Mouse (Mus musculus) frontal cortex, postnatal 25 days (tissue): ENCODE results near the gene Steap3.

ENCODE experiments used
- DNase-seq, 2 experiments: peaks; one replicate each; pipeline ENCODE4 v3.0.0; 2022; ENCODE audit warnings: low spot score in 2 of 2

Gene Steap3

DNA sequence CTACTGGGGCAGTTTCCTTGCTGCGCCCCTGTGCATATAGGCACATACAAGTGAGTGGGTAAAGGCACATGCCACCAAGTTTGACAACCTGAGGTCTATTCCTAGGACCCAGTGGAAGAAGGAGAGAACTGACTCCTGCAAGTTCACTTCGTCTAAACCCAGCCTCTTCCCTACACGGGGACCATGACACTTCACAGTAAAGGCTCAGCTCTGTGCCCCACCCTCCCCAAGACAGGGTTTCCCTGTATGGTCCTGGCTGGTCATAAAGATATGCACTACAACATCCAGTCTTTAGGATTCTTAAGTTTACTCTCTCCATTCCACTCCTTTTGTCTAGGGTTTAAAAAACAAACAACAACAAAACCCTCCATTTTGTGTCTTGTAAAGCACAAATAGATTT is 21.9 kb downstream of the Steap3 start:
- no peak for DNase-seq

DNA sequence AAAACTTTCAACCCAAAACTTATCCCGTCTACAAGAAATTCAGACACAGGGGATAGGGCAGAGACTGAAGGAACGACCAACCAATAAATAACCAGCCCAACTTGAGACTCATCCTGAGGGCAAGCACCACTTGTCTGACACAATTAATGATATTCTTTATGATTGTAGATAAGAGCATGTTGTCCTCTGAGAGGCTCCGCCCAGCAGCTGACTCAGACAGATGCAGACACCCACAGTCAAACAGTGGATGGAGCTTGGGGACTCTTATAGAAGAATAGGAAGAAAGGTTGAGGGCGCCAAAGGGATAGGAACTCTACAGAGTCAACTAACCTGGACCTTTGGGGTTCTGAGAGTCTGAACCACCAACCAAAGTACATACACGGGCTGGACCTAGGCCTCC is 22.7 kb downstream of the Steap3 start:
- no peak for DNase-seq

DNA sequence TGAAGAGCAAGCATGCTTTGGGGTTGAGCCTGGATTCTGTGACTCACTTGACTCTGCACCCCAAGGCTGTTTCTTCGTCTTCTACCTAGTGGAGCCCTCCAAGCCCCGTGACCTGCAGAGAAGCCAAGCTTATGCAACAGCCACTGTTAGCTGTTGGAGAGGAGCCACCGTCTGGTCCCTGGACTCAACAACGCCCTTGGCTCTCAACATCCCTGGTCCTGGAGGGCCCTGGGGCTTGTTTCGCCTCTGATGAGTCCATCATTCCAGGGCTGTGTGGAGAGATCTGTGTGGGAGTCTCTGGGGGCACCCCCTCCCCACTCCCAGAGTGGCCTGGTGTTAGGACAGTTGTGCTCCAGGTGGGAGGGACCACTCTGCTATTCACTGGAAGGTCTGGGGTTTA is 24.3 kb downstream of the Steap3 start:
- DNase-seq: peak in 1 of 2 experiments; percentile 15

DNA sequence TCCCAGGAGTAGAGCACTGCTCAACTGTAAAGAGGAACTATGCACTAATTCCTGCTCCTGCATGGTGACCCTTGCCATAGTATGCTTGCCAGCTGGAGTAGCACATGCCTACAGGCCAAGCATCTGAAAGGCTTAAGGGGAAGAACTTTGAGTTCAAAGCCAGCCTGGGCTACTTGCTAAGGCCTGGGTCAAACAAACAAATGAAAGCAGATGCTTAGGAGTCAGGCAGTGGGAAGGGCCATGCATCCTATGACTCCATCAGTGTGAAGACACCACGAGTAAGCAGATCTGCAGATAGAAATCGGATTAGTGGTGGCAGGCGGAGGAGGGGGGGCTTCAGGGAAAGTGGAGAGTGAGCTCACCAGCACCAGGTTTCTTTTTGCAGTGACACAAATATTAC is 25.2 kb downstream of the Steap3 start:
- DNase-seq: no peak

DNA sequence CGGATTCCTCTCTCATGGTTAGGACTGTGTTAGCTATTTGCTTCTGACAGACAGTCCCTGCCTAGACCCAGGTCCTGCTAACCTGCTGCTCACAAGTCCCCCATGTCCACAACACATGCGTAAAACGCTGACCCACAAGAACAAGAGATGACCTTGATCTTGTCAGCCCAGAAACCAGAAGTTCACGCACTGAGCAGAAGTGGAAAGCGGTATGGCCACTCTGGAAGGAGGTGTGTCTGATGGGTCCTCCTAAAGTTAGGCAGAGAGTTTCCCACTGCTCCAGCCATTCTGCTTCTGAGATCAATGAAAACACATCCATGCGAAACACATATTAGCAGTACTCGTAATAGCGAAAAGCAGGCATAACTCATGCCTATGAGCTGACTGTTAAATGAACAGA is 25.6 kb downstream of the Steap3 start:
- DNase-seq: no peak

DNA sequence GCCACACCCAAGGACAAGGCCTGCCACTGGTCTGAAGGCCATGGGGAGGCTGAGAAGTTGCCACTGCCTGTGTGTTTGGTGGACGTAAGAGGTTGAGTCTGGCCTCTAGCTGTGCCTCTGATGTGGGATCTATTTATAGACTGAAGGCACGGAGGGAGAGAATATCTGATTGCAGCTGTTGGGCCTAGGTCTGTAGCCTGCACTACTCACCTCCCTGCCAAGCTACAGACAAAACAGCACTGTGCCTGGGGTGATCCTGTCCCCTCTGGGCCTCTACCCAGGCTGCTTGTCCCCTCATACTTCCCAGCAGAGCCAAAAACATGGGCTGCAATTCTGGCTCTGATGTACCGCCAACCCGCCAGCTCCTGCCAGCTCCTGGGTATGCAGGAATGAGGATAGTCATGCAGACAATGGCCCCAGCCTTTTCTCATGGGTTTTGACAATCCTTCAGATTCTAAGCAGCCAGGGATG is 26.8 kb downstream of the Steap3 start:
- peak; percentile 10 to 24 for DNase-seq

DNA sequence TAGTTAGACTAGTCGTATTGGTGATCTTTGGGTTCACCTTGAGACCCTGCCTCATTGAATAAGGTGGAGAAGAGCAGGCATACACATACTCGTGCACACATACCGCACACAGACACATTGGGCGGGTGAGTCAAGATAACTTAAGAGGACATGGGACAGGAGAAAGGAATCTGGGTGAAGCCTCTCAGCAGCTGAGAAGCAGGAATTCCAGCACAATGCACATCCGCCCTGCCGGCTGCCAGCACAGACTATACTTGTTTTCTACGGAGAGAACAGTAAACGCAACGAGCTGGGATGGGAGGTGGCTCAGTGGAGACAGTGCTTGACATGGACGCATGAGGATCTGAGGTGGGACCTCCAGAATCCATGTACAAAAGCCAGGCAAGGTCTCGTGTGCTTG is 27.9 kb downstream of the Steap3 start:
- DNase-seq: no peak

DNA sequence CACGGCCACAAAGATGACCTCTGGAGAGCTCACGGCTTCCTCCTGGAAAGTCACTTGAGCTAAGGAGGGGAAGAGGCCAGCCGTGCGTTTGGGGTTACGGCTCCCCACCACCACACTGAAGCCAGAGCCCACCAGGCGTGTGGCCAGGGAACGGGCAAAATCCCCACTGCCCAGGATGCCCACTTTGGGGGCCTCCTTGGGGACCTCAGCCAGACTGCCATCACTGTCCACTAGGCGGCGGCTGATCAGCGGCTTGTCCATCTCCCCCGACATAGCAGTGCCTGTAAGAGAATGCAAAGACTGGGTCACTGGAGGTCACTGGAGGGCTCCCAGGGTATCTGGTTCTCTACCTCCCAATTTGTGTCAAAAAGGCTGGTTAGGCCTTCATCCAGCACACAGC is 28.5 kb downstream of the Steap3 start:
- no peak for DNase-seq

DNA sequence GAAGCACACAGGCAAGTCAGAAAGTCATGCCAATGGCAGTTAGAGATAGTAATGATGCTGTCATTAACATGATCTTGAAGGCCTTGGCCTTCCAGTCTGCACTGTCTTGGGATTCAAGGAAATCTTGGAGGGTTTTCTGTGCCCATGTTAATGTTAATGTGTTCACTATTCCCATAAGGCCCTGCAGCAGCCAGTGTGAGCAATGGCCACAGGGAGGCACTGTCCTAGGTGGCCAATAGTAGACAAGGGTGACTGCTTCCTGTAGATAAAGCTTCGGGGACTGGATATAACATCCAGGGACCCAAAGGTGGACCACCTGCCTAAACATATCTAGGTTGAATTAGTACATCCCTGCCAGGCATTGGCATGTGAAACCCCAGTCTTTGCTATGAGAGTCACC is 35.4 kb downstream of the Steap3 start:
- no peak for DNase-seq

DNA sequence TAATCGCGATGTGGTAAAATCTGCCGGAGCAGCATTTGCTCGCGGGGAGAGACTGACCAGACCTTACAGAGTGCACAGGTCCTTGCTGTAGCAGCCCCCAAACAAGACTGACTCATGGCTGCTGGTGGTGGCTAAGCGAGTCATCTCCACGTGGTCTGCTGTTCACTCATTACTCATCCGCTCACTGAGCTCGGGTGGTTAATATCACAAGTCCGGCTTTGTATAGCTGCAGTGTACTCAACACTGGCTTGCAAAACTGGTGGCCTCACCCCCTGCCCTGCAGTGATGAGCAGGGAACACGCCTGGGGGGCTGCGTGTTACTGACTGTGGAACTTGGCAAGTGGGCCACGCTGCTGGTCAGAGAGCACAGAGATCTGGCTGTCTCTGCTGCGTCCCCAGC is 36.1 kb downstream of the Steap3 start:
- no peak for DNase-seq

DNA sequence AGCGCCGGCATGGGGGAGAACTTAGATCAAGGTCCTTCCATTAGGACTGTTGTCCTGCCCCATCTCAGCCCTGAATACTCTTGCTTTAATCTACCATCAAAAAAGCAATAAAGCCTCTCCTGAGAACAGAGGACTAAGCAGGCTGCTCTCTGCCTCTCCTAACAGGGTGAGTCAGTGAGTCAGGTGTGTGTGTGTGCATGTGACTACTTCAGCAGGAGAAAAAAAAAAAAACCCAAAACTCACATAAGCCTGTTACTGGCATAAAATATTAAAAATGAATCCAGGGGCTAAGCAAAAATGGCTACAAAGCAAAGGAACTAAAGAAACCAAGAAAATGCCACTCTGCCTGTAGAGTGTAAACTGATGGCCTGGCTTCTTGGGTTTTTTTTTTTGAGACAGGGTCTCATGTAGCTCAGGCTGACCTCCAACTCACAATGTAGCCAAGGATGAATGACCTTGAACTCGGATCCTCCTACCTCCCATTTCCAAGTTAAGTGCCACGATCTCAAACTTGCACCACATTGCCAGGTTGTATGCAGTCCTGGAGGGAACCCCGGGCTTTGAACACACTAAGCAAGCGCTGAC is 36.8 kb downstream of the Steap3 start:
- DNase-seq: no peak

DNA sequence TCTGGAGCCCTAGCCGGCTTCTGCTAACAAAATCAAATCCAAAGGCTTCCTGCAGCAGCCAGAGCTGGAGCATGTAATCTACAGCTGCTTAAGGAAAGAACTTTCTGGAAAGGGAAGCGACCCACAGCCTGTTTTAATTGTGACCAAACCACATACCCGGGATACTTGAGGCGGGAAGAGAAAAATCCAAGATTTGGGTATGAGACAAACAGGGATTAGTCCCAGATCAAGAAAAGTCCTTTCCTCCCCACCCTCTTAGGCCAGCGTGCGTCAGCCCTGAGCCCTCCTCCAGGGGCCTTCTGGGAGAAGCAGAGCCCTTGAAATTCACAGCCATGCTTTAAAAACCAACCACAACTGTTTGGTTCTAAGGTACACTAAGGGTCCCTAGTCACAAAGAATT is 40.3 kb downstream of the Steap3 start:
- no peak for DNase-seq

DNA sequence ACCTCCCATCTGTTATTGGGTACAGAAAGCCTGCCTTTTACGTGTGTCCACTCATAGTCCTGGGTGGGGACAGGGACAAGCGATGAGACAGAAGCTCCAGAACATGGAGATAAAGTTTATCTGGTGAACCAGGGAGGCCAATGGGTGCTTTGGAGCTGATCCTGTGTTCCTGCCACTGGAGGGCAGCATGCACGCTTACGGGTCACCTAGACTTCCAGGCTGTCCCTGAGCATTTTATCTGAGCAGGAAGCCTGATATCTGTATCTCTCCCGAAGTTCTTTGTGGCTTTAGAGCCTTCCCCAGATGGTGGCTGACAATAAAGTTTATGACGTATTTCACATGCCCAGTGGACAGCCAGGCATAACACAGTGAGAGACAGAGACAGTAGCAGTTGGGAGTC is 41.2 kb downstream of the Steap3 start:
- DNase-seq: peak in 1 of 2 experiments; percentile 25

DNA sequence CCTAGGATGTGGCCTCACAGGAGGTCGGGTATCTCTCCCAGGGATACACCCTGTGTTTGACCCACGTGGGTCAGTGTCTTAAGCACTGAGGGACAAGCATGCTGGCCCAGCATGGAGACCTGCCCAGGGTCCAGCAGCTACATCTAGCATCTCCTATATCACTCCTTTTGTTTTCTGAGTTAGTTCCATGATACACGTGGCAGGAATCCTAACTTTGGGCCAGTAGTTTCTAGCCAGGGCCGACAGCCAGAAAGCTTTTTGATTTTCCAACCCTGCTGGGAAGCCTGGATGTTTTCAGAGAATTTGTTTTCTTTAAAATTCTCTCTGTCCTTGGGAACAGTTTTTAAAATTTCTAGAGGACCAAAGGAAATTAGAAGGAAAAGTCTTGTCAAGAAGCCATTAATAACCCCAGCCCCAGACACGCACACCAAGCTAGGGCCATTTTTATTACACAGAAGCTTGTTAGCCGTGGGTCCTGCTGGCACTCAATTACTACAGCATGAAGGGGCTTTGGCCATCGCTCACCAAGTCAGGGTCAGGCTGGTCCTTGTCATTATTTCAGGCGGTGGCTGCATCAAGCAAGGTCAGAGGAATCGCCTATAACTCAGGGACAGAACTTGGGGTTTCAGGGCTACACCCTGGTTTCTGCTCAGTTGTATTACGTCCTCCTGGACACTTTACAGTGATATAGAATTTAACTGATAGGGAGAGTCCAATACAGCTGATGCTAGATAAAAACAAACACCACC is 42.6 kb downstream of the Steap3 start:
- DNase-seq: no peak

DNA sequence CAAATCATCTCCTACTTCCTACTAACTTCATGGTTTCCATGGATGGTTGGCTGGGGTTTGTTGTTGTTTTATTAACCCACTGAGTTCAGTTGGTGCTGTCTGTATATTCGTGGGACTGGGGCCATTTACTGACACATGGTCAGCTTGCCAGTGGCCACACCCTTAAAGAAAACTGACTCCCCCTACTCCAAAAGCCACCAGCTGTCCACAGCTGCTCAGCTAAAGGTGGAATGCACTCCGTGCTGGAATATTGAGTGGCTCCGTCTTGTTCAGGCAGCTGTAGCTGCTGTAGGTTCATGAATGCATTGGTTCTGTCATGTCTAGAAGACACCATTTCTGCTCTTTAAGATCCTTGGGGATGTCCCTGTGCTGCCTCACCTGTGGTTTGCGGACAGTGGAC is 48.9 kb downstream of the Steap3 start:
- DNase-seq: no peak

DNA sequence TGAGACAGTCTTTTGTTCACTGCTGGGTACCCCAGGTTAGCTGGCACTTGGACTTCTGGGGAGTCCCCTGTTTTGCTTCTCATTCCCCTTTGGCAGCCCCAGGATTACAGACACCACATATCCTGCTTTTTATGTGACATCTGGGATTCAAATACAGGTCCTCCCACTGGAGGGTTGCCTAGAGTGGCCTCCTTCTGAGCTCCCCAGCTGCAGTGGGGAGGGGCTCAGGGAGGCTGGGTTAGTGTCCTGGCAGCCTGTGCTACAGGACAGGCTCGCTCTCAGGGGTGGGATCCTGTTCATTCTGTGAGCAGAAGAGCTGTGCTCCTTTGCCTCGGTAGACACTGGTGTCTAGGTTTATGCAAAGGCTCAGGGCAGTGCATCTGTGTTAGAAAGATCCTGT is 51.2 kb downstream of the Steap3 start:
- no peak for DNase-seq

DNA sequence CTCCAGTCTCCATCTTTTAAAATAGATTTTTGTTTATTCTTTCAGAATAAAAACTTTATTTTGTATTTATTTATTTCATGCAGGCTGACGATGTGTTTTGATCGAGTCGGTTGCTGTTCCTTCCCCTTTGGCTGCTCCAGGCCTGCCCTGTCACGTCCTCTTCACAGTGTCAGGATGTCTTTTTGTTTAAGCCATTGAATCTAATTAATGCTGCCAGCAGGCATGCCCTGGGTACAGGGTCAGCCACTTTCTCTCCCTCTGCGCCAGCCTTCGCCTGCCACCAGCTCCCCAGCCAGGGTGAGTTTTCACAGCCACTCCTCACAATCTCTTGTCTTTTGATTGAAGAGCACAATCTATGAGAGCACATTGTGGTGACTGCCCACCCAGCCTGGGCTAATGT is 51.7 kb downstream of the Steap3 start:
- no peak for DNase-seq

DNA sequence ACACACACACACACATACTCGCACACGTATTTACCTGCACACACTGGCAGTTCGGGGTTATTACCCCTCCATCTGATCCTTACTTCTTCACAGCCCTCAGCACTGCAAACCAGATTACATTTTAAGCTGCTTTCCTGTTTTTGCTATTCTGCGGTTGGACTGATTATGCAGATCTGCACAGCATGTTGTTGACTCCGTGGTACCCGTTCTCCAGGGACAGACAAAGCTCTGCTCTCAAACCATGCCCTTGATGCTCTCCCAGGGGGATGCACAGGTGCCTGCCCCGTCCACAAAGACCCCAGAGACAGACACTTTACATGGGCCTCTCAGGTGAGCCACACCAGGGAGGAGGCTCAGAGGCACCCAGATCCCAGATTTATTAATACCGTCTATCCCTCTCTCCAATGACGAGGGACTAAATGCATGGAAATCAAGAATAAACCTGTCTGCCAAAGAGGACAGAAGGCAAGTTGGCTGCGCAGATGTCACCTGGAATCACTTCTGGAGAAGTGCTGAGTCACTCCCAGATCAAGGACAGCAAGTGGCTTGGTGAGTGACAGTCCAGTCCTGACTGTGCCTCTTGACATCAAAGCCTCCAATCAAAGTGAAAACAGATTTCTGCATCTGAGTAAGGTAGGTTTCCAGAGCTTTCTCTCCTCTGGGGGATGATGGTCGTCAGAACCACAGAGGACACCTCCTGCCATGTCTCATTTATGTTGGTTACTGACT is 63.8 kb downstream of the Steap3 start:
- no peak for DNase-seq

DNA sequence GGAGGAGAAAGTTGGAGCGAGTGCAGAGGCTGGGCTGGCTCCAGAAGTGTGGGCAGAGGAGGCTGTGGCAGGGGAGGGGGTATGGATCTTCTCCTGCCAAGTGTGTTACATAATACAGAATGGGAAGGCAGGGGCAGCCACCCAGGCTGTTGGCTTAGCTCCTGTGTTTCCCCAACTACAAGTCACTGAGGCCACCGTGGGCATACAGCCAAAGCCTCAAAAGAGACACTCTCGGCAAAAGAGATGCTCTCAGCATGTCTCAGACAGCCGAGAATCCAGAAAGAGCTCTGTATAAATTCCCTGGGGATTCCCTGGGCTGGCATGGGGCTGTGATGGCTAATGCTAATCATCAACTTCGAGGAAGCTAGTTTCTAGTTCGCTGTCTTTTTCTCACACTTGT is 64.9 kb downstream of the Steap3 start:
- peak in 1 of 2 experiments; percentile 30 for DNase-seq

DNA sequence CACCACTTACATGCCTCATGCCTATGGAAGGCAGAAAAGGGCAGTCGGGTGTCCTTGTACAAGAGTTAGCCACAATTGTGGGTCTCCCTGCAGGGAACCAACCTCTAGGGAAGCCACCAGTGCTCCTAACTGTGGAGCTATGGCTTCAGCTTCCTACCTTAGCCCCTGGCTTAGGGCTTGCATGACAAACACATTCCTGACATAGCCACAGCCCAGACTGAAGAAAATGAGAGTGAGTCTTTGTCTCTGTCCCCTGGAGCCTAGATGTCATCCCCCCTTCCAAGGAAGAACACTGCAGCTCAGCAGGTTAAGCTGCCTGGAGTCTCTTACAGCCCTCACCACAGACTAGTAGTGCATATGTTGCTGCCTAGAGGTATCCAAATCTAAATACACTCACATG is 67.7 kb downstream of the Steap3 start:
- DNase-seq: no peak

DNA sequence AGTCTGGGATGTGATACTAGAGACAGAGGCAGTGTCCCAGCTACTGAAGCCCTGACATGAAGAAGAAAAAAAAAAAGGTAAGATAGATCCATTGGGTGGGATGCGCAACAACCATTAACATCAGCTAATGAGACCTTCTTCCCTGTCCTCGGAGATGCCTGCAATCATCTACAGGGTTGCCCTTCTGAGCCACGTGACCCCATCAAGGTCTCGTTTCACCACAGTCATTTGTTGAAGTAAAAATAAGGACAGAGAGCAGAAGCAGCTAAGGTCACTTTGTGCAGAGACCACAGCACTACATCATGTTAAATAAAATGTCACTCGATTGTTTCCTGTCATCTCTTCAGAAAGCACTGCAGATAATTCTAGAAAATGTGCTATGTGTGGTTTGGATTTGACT is 68.7 kb downstream of the Steap3 start:
- no peak for DNase-seq

DNA sequence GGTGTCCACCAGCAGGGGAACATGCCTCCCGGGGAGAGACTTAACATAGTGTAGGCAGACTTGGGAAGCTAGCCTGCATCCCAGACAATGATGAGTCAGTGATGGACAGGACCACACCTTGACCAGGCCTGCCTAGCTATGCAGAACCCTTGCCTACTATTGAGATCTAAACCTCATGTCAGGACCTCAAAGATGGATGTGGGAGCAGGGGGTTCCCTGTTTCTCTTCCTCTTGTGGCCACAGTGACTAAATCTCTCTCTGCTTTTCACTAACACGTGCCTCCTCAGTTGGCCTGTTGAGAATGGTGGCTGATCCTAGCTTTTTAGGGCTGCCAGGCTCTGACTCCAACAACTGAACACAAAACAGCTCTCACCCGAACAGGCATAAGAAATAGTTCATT is 70.0 kb downstream of the Steap3 start:
- no peak for DNase-seq

DNA sequence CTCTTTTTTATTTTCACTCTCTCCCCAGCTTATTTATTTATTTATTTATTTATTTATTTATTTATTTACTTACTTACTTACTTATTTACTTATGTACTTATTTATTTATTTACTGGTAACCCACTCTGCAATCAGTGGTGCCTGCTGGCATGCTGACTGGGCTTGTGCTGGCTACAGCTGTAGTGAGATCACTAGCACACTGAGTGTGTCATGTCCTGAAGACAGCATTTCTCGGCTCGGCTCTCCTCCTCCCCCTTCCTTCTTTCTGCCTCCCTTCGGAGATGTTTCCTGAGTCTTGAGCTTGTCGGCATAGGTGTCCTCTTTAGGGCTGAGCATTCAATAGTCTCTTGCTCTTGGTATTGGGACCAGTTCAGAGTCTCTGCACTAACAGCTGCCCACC is 73.6 kb downstream of the Steap3 start:
- DNase-seq: no peak
